Mouse (Mus musculus) midbrain, embryonic 15.5 days (tissue): Measurements from ENCODE around the gene Zdhhc5. TPM values are rescaled to one million over a fixed set of nuclear protein-coding genes. Genes with fewer than 3 reads are reported as not detected.
"Not testable (repeated sequence)": the region's sequence is repeated elsewhere in the genome, so short reads cannot be mapped to it uniquely, and the experiment has no call there.

ENCODE experiments used
- ATAC-seq: fragments of 200-750 bp; cut with Nextera tagmentation; replicated peaks from 2 replicates; pipeline ENCODE4 v1.8.0; 2017; ENCODE audit warnings: moderate TSS enrichment
- H3K27ac ChIP-seq: fragments of 300-500 bp; sonication (generic); 2 replicates; pipeline ENCODE4 v1.5.1; 2015; ENCODE audit warnings: mild to moderate bottlenecking, inconsistent platforms
- H3K27me3 ChIP-seq: fragments of 300-500 bp; sonication (generic); replicated peaks from 2 replicates; pipeline ENCODE4 v1.6.1; 2015; ENCODE audit warnings: inconsistent platforms
- H3K36me3 ChIP-seq: fragments of 300-500 bp; sonication (generic); replicated peaks from 2 replicates; pipeline ENCODE4 v1.6.1; 2015; ENCODE audit warnings: inconsistent platforms
- H3K4me1 ChIP-seq: fragments of 300-500 bp; sonication (generic); 2 replicates; pipeline ENCODE4 v1.6.1; 2015; ENCODE audit warnings: inconsistent platforms
- H3K4me2 ChIP-seq: fragments of 300-500 bp; sonication (generic); 2 replicates; pipeline ENCODE4 v1.6.1; 2015; ENCODE audit warnings: inconsistent platforms, mild to moderate bottlenecking, moderate library complexity
- H3K4me3 ChIP-seq: fragments of 300-500 bp; sonication (generic); 2 replicates; pipeline ENCODE4 v1.5.1; 2015; ENCODE audit warnings: mild to moderate bottlenecking, inconsistent platforms
- H3K9ac ChIP-seq: fragments of 300-500 bp; sonication (generic); 2 replicates; pipeline ENCODE4 v1.6.1; 2015; ENCODE audit warnings: mild to moderate bottlenecking, inconsistent platforms
- H3K9me3 ChIP-seq: fragments of 300-500 bp; sonication (generic); 2 replicates; pipeline ENCODE4 v1.6.1; 2016; ENCODE audit warnings: inconsistent platforms
- WGBS: fragments of 180-500 bp; shearing (Covaris S2); methylation state at CpG from one replicate; pipeline ENCODE4 v1.1.7; 2015; ENCODE audit warnings: mixed read lengths; 5-methylcytosine and 5-hydroxymethylcytosine counted together
- polyA plus RNA-seq: library from polyadenylated mRNA; unstranded; fragments of >200 nt; fragmentation: Nextera tagmentation; extraction: Ambion mirVana; gene quantifications from 2 replicates; pipeline ENCODE4 v1.2.1, GENCODE M21; 2015

Gene Zdhhc5
- polyA plus RNA-seq, 1 experiment from 2014 or later: 19.9 TPM

- Histone ChIP-seq H3K27ac (peak within 1 kb of the TSS; percentile 86), H3K9ac (peak within 1 kb of the TSS; percentile 74), H3K9me3 (no peaks in the 10 kb centered on the region), H3K27me3 (no peaks in the 10 kb centered on the region), H3K36me3 (peaks cover 21% of the 10 kb centered on the region), H3K4me1 (peaks cover 28% of the 10 kb centered on the region), H3K4me3 (peak within 1 kb of the TSS; percentile 91), H3K4me2 (peak within 1 kb of the TSS; percentile 80)
- under 1% methylated on average over 44 of the region's 44 CpGs for WGBS
- peak; percentile 100 for ATAC-seq
Measured at GRCm38 (mm10) chr2:84677968-84678880, 36.8 kb downstream of the Zdhhc5 start, which contains the start of the genes Gm28635 and Med19. Gene Gm28635, minus strand, starts transcription at chr2:84678041. Gene Med19, plus strand, starts transcription at chr2:84678402.

DNA sequence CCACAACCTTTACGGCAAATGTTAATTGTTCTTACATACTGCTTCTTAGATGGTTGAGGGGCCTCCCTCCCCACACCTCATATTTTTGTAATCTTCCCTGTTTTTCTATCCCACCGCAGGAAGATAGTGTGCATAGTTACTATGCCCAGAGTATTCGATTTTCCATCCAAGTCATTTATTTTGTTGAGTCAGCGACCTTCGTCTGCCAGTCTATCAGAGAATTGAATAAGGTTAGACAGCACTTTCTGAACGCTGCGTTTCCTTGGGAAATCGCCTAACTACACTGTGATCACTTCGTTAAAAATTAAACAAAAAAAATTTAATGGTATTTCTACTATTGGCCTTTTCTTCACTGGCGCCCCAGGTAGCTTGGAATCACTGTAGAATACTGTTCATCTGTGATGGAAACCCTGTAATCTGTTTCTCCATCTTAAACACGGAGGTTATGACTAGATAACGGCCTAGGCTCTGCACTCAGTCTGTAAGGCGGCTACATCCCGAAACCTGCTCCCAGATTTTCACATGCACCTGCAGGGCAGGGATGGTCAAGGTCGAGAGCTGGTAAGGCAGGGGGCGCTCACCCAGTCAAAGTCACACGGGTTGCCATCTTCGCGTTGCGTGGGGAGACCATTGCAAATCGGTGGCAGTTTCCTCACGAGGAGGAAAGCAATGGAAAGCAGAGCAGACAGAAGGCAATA is 37.6 kb downstream of the Zdhhc5 start:
- H3K36me3 ChIP-seq: peaks cover 29% of the 10 kb centered on the region
- H3K9ac ChIP-seq: peak overlapping the region; percentile 60
- H3K4me3 ChIP-seq: peak overlapping the region; percentile 91
- H3K27ac ChIP-seq: peak overlapping the region; percentile 86
- peaks cover 28% of the 10 kb centered on the region for H3K4me1 ChIP-seq
- H3K4me2 ChIP-seq: peak overlapping the region; percentile 58
- H3K27me3 ChIP-seq: no peaks in the 10 kb centered on the region
- 10% methylated on average over 22 of the region's 22 CpGs for WGBS
- H3K9me3 ChIP-seq: no peaks in the 10 kb centered on the region
- peak; percentile 77 for ATAC-seq

DNA sequence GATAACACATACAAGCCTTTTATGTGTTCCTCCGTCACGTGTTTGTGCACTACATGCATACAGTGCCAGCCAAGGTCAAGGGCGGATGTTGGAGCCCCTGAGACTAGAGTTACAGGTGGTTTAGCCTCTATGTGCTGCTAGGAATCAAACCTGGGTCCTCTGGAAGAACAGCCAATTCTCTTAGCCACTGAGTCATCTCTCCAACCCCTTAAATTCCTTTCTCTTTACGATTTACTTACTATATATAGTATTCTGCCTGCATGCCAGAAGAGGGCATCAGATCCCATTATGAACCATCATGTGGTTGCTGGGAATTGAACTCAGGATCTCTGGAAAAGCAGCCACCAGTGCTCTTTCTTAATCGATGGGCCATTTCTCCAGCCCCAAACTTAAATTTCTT is 43.4 kb downstream of the Zdhhc5 start:
- H3K9me3 ChIP-seq, H3K27me3 ChIP-seq, H3K9ac ChIP-seq, ATAC-seq: not testable (repeated sequence)
- peak overlapping the region; percentile 75; the same call in 1 of the 2 replicates for H3K4me2 ChIP-seq
- WGBS: 61% methylated on average over 4 of the region's 5 CpGs
- peaks cover 30% of the 10 kb centered on the region for H3K36me3 ChIP-seq
- H3K4me1 ChIP-seq: peaks cover 24% of the 10 kb centered on the region
- H3K4me3 ChIP-seq: 0 out of 2 replicates have a peak overlapping the region, but pooled peaks have one; percentile 97
- H3K27ac ChIP-seq: 0 out of 2 replicates have a peak overlapping the region, but pooled peaks have one; percentile 92

- H3K4me2 ChIP-seq: peak within 1 kb of the TSS; percentile 75
- peak within 1 kb of the TSS; percentile 88 for H3K9ac ChIP-seq
- peak within 1 kb of the TSS; percentile 92 for H3K27ac ChIP-seq
- H3K36me3 ChIP-seq: peaks cover 28% of the 10 kb centered on the region
- H3K4me1 ChIP-seq: peaks cover 16% of the 10 kb centered on the region
- peak; percentile 98 for ATAC-seq
- H3K9me3 ChIP-seq: no peaks in the 10 kb centered on the region
- no peaks in the 10 kb centered on the region for H3K27me3 ChIP-seq
- peak within 1 kb of the TSS; percentile 97 for H3K4me3 ChIP-seq
- under 1% methylated on average over 20 of the region's 20 CpGs for WGBS
Measured at GRCm38 (mm10) chr2:84670569-84670933, 44.4 kb downstream of the Zdhhc5 start, which contains the start of gene Selenoh. Gene Selenoh, minus strand, starts transcription at chr2:84670770.

GRCm38 (mm10) chr2:84669828-84670568 is 45.0 kb downstream of the Zdhhc5 start:
- WGBS: 2% methylated on average over 39 of the region's 39 CpGs
- peak; percentile 88 for ATAC-seq
- no peaks in the 10 kb centered on the region for H3K27me3 ChIP-seq
- peak overlapping the region; percentile 88 for H3K9ac ChIP-seq
- no peaks in the 10 kb centered on the region for H3K9me3 ChIP-seq
- peak overlapping the region; percentile 92 for H3K27ac ChIP-seq
- H3K4me2 ChIP-seq: peak overlapping the region; percentile 75
- peak overlapping the region; percentile 97 for H3K4me3 ChIP-seq
- peaks cover 23% of the 10 kb centered on the region for H3K36me3 ChIP-seq
- peaks cover 16% of the 10 kb centered on the region for H3K4me1 ChIP-seq

GRCm38 (mm10) chr2:84666081-84666480 is 48.9 kb downstream of the Zdhhc5 start:
- Histone ChIP-seq H3K4me1 (peaks cover 12% of the 10 kb centered on the region), H3K4me2 (no peak overlapping the region), H3K9ac (no peak overlapping the region), H3K27ac (no peak overlapping the region), H3K9me3 (no peaks in the 10 kb centered on the region), H3K36me3 (no peaks in the 10 kb centered on the region), H3K27me3 (no peaks in the 10 kb centered on the region), H3K4me3 (no peak overlapping the region)
- 79% methylated on average over 12 of the region's 12 CpGs for WGBS
- no peak for ATAC-seq

- no peaks in the 10 kb centered on the region for H3K36me3 ChIP-seq
- no peak overlapping the region for H3K27ac ChIP-seq
- H3K4me2 ChIP-seq: no peak overlapping the region
- no peaks in the 10 kb centered on the region for H3K9me3 ChIP-seq
- WGBS: 24% methylated on average over 2 of the region's 2 CpGs
- H3K27me3 ChIP-seq: no peaks in the 10 kb centered on the region
- no peak overlapping the region for H3K4me3 ChIP-seq
- H3K4me1 ChIP-seq: no peaks in the 10 kb centered on the region
- ATAC-seq: no peak
- H3K9ac ChIP-seq: no peak overlapping the region
Measured at GRCm38 (mm10) chr2:84662866-84663265, 52.1 kb downstream of the Zdhhc5 start.

- 68% methylated on average over 3 of the region's 3 CpGs for WGBS
- no peak overlapping the region for H3K4me2 ChIP-seq
- no peaks in the 10 kb centered on the region for H3K27me3 ChIP-seq
- no peak overlapping the region for H3K27ac ChIP-seq
- ATAC-seq: no peak
- no peaks in the 10 kb centered on the region for H3K36me3 ChIP-seq
- H3K9me3 ChIP-seq: no peaks in the 10 kb centered on the region
- no peak overlapping the region for H3K4me3 ChIP-seq
- H3K4me1 ChIP-seq: no peaks in the 10 kb centered on the region
- no peak overlapping the region for H3K9ac ChIP-seq
Measured at GRCm38 (mm10) chr2:84660253-84660652, 54.7 kb downstream of the Zdhhc5 start.

GRCm38 (mm10) chr2:84658806-84659205 is 56.2 kb downstream of the Zdhhc5 start, which contains the start of gene Btbd18:
Gene Btbd18, plus strand, starts transcription at chr2:84659079.
- H3K4me3 ChIP-seq: no peak within 1 kb of the TSS
- no peak within 1 kb of the TSS for H3K27ac ChIP-seq
- H3K36me3 ChIP-seq: no peaks in the 10 kb centered on the region
- H3K27me3 ChIP-seq: no peaks in the 10 kb centered on the region
- no peak for ATAC-seq
- WGBS: 95% methylated on average over 32 of the region's 32 CpGs
- no peak within 1 kb of the TSS for H3K4me2 ChIP-seq
- H3K4me1 ChIP-seq: no peaks in the 10 kb centered on the region
- H3K9ac ChIP-seq: no peak within 1 kb of the TSS
- H3K9me3 ChIP-seq: no peaks in the 10 kb centered on the region

- no peak for ATAC-seq
- H3K4me1 ChIP-seq: peaks cover 4% of the 10 kb centered on the region; the same call in 1 of the 2 replicates
- WGBS: 71% methylated on average over 1 of the region's 1 CpGs
Measured at GRCm38 (mm10) chr2:84655864-84656263, 59.1 kb downstream of the Zdhhc5 start.

DNA sequence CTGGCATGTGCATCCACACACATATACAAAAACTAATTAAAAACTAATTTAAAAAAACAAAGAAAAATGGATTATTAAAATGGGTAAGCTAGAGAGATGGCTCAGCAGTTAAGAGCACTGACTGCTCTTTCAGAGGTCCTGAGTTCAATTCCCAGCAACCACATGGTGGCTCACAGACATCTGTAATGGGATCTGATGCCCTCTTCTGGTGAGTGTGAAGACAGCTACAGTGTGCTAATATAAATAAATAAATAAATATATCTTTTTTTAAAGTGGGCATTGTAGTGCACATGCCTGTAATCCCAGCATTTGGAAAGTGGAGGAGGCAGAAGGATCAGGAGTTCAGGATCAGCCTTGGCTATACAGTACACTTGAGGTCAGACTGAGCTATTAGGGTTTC is 61.6 kb downstream of the Zdhhc5 start:
- H3K9ac ChIP-seq: no peak overlapping the region
- no peaks in the 10 kb centered on the region for H3K9me3 ChIP-seq
- no peaks in the 10 kb centered on the region for H3K36me3 ChIP-seq
- no peak overlapping the region for H3K27ac ChIP-seq
- H3K4me3 ChIP-seq: no peak overlapping the region
- H3K27me3 ChIP-seq: no peaks in the 10 kb centered on the region
- ATAC-seq: no peak
- H3K4me1 ChIP-seq: peaks cover 4% of the 10 kb centered on the region; the same call in 1 of the 2 replicates
- no peak overlapping the region for H3K4me2 ChIP-seq

More at GRCm38 (mm10) chr2:84655864-84656263, 59.1 kb downstream of the Zdhhc5 start:
- Histone ChIP-seq H3K4me3 (no peak overlapping the region), H3K4me2 (no peak overlapping the region), H3K9me3 (no peaks in the 10 kb centered on the region), H3K9ac (no peak overlapping the region), H3K36me3 (no peaks in the 10 kb centered on the region), H3K27ac (no peak overlapping the region), H3K27me3 (no peaks in the 10 kb centered on the region)
